Mouse (Mus musculus): ENCODE measurements at regions not wholly inside any gene's neighbourhood (a gene's known extent, or its start where the extent isn't known, plus 50 kb on each side); places are given as distances from the start of the nearest gene placed in this dataset.

GRCm38 (mm10) chr2:73041475-73041874 is 55.0 kb upstream of the Gm11084 start:
- DNase-seq, result no peak

- DNase-seq, result no peak
Measured at GRCm38 (mm10) chr2:73040031-73040430, 53.5 kb upstream of the Gm11084 start.

- no peak for DNase-seq
Measured at GRCm38 (mm10) chr2:73039300-73039699, 52.8 kb upstream of the Gm11084 start.

- peak; percentile 61 to 80 for DNase-seq
Measured at GRCm38 (mm10) chr2:73038290-73038732, 51.8 kb upstream of the Gm11084 start.

- DNase-seq, result peak; percentile 6 to 31
Measured at GRCm38 (mm10) chr2:73037266-73038046, 50.9 kb upstream of the Gm11084 start.
